Mouse (Mus musculus) adrenal gland, postnatal 0 days (tissue): Measurements from ENCODE around the gene Pla2g4c. TPM values are rescaled to one million over a fixed set of nuclear protein-coding genes. Genes with fewer than 3 reads are reported as not detected.

ENCODE experiments used
- polyA plus RNA-seq: library from polyadenylated mRNA; unstranded; fragments of >200 nt; fragmentation: Nextera tagmentation; extraction: Ambion mirVana; gene quantifications from 2 replicates; pipeline ENCODE4 v1.2.1, GENCODE M21; 2015

Gene Pla2g4c
- 0.11 and 0.52 TPM in 2 replicates for polyA plus RNA-seq

GRCm38 (mm10) chr7:13324316-13324715 lies at the start of gene Pla2g4c:
Gene Pla2g4c, plus strand, starts transcription at chr7:13324655.

DNA sequence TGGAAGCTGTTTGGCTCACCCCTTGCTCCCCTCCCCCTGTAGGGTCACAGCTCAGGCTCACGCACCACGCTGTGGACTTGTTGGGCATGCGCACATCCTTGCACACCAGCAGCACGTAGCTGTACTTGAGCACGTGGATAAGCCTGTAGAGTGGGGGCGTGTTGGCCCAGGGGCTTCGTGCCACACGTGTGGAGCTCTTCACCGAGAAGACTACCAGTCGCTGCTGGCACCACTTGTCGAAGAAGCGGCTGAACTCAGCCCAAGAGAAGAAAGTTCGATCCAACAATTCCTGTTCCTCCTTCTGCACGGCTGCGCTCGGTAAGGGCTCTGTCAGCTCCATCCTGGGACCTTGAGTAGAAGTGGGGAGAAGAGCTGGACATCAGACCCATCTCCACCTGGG lies 47.4 kb upstream of the Pla2g4c start, which contains the start of gene Lig1:
Gene Lig1, plus strand, starts transcription at position 203 of the 400 bp plus-strand sequence.

GRCm38 (mm10) chr7:13278308-13278891 lies 46.1 kb upstream of the Pla2g4c start, which contains the start of gene Zswim9:
Gene Zswim9, minus strand, starts transcription at chr7:13278721.

DNA sequence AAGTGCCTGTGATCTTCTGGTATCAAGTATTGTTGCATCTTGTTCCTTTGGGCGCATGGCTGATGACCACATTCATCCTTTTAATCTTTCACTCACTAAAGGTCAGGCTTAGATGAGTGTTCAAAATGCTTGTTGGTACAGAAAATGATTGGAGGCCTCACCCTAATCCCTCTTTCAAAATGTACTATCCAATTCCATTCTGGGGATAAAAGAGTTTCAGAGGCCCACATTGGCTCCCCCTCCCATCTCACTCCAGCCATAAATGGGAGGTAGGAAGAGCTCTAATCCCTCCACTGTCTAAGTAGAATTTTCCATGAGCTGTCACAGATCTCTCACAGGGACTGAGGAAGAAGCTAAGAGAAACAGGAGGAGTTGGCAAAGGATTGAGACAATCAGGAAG lies 73.4 kb downstream of the Pla2g4c start, which contains the start of gene Cabp5:
Gene Cabp5, plus strand, starts transcription at position 301 of the 400 bp plus-strand sequence.

Other genes with a start within 250 kb of the Pla2g4c start
- gene Vmn1r85, start 229.5 kb upstream of the Pla2g4c start, polyA plus RNA-seq: not detected in 2 replicates
- not detected in 2 replicates for gene Vmn1r86, start 204.7 kb upstream of the Pla2g4c start, polyA plus RNA-seq
- gene Vmn1r87, start 184.5 kb upstream of the Pla2g4c start, polyA plus RNA-seq: not detected in 2 replicates
- gene Vmn1r88, start 165.1 kb upstream of the Pla2g4c start, polyA plus RNA-seq: not detected in 2 replicates
- gene Vmn1r89, start 111.6 kb upstream of the Pla2g4c start, polyA plus RNA-seq: not detected in 2 replicates
- gene Lig1, start 47.4 kb upstream of the Pla2g4c start, polyA plus RNA-seq: 30.4 and 36.7 TPM in 2 replicates
- gene Zswim9, start 45.9 kb upstream of the Pla2g4c start, polyA plus RNA-seq: 3.6 and 4.8 TPM in 2 replicates
- gene Cabp5, start 73.5 kb downstream of the Pla2g4c start, polyA plus RNA-seq: not detected in 2 replicates
- not detected in 2 replicates for gene Bsph1, start 126.2 kb downstream of the Pla2g4c start, polyA plus RNA-seq
- gene Bsph2, start 246.4 kb downstream of the Pla2g4c start, polyA plus RNA-seq: not detected in 2 replicates